Mouse (Mus musculus) E14TG2a.4 (cell line): ENCODE results near the gene Il2rg.

Experiments
- H3K27me3 ChIP-seq: 2 replicates; pipeline ENCODE4 v1.6.1; 2014; ENCODE audit warnings: low read length, control low read depth; ENCODE audit not compliant: insufficient read depth
- H3K36me3 ChIP-seq: 2 replicates; pipeline ENCODE4 v1.6.1; 2014; ENCODE audit warnings: low read length, control low read depth; ENCODE audit not compliant: insufficient read depth
- H3K4me1 ChIP-seq: replicated peaks from 2 replicates; pipeline ENCODE4 v1.6.1; 2014; ENCODE audit warnings: low read depth, low read length, control low read depth
- H3K4me3 ChIP-seq: replicated peaks from 2 replicates; pipeline ENCODE4 v1.5.1; 2014; ENCODE audit warnings: mild to moderate bottlenecking, low read length
- H3K9me3 ChIP-seq: 2 replicates; pipeline ENCODE4 v1.6.1; 2014; ENCODE audit warnings: low read length, control low read depth
- CTCF ChIP-seq: conservative IDR thresholded peaks from 2 replicates; pipeline ENCODE4 v1.5.1; 2014; ENCODE audit warnings: low read length
- NANOG ChIP-seq: IDR thresholded peaks from 2 replicates; pipeline ENCODE4 v1.6.1; 2014; ENCODE audit warnings: borderline replicate concordance, low read length, mixed read lengths
- POU5F1 ChIP-seq: IDR thresholded peaks from 2 replicates; pipeline ENCODE4 v1.6.1; 2014; ENCODE audit warnings: low read length, borderline replicate concordance

The Il2rg gene

DNA sequence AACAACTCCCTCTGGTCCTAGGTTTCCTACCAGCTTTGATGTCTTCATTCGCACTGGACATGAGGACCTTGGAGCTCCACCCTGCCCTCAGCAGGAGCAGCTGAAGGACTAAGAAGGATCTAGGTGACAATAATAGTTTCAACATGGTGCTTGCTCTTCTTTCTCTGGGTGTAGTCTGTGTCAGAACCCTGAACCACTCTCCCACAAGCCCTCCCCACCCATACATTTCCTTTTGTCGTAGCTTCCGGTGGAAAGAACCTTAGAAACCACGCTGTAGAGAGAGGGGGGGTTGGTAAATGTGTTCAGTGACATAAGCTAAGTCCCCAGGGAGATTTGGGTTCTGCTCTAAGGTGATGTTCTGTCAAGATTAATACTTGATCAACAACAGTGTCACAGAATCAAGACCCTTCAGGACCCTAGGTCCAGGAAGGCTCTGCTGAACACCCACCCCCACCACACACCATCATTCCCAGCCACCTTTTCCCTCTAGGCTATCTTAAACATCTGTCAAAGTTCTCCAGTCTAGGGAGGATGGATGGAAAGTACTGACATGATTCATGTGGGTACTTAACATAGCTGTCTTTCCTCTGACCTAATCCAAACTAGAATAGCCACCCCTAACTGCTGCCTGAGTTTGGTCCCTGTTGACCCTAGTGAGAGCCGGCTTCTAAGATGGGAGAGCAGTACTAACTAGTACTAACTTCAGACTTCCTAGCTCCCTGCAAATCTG lies at the start of gene Il2rg:
Gene Il2rg (minus strand): TSS at position 231 of the 730 bp plus-strand sequence.
- Histone ChIP-seq H3K9me3 (no peaks in the 10 kb centered on the region), H3K4me3 (no peak within 1 kb of the TSS), H3K27me3 (no peaks in the 10 kb centered on the region), H3K36me3 (no peaks in the 10 kb centered on the region), H3K4me1 (peaks cover 29% of the 10 kb centered on the region)
- TF ChIP-seq CTCF (no peak), NANOG (no peak), POU5F1 (no peak)

GRCm38 (mm10) chrX:101313625-101314359 lies 45.7 kb upstream of the Il2rg start:
- Histone ChIP-seq H3K4me3 (no peak overlapping the region), H3K27me3 (no peaks in the 10 kb centered on the region), H3K4me1 (no peaks in the 10 kb centered on the region), H3K36me3 (no peaks in the 10 kb centered on the region), H3K9me3 (no peaks in the 10 kb centered on the region)
- no peak for TF ChIP-seq NANOG
- TF ChIP-seq POU5F1 = no peak
- TF ChIP-seq CTCF = no peak

GRCm38 (mm10) chrX:101309299-101309698 lies 41.2 kb upstream of the Il2rg start:
- H3K27me3 ChIP-seq = peaks cover 4% of the 10 kb centered on the region; the same call in 1 of the 2 replicates
- H3K9me3 ChIP-seq = no peaks in the 10 kb centered on the region
- H3K4me1 ChIP-seq = peaks cover 5% of the 10 kb centered on the region; the same call in 1 of the 2 replicates
- TF ChIP-seq NANOG (no peak), POU5F1 (no peak), CTCF (no peak)
- no peak overlapping the region for H3K4me3 ChIP-seq
- no peaks in the 10 kb centered on the region for H3K36me3 ChIP-seq

- Histone ChIP-seq H3K27me3 (peaks cover 15% of the 10 kb centered on the region; the same call in 1 of the 2 replicates), H3K36me3 (no peaks in the 10 kb centered on the region), H3K9me3 (no peaks in the 10 kb centered on the region), H3K4me1 (peaks cover 41% of the 10 kb centered on the region), H3K4me3 (no peak overlapping the region)
- TF ChIP-seq POU5F1 (no peak), CTCF (no peak), NANOG (no peak)
Measured at GRCm38 (mm10) chrX:101304646-101305045, 36.6 kb upstream of the Il2rg start.

GRCm38 (mm10) chrX:101301654-101302053 lies 33.6 kb upstream of the Il2rg start:
- no peaks in the 10 kb centered on the region for H3K9me3 ChIP-seq
- peaks cover 45% of the 10 kb centered on the region for H3K4me1 ChIP-seq
- H3K36me3 ChIP-seq = peaks cover 11% of the 10 kb centered on the region
- TF ChIP-seq CTCF (no peak), NANOG (no peak), POU5F1 (no peak)
- H3K27me3 ChIP-seq = peaks cover 15% of the 10 kb centered on the region; the same call in 1 of the 2 replicates
- no peak overlapping the region for H3K4me3 ChIP-seq

DNA sequence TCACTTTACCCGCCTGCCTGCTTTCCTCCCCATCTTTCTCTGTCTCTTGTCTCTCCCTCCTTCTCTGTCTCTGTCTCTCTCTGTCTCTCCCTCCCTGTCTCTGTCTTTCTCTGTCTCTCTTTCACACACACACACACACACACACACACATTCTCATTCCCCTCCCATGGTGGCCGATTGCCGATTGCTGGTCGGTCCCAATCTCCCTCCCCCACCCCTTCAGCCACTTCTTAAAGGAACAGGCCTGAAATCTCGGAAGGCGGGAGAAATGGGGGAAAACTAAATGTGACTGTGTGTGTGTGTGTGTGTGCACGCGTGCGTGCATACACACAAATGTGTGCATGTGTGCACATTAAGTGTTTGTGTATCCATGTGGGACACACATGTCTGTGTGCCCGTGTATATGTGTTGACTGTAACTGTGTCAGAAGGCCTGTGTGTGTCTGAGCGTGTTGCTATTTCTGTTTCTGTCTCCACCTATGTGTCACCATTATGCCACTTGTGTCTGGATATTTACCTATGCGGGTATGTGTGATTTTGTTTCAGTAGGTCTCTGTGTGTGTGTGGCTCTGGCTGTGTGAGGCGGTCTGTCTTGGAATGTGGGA lies 32.5 kb upstream of the Il2rg start:
- Histone ChIP-seq H3K4me1 (peaks cover 45% of the 10 kb centered on the region), H3K36me3 (peaks cover 22% of the 10 kb centered on the region), H3K27me3 (peaks cover 12% of the 10 kb centered on the region; the same call in 1 of the 2 replicates), H3K9me3 (no peaks in the 10 kb centered on the region), H3K4me3 (no peak overlapping the region)
- TF ChIP-seq CTCF (no peak), NANOG (no peak)

- H3K9me3 ChIP-seq = no peaks in the 10 kb centered on the region
- peak overlapping the region; percentile 49 for H3K4me3 ChIP-seq
- TF ChIP-seq NANOG = no peak
- no peak for TF ChIP-seq CTCF
- TF ChIP-seq POU5F1 = no peak
- H3K27me3 ChIP-seq = peaks cover 12% of the 10 kb centered on the region; the same call in 1 of the 2 replicates
- peaks cover 29% of the 10 kb centered on the region for H3K36me3 ChIP-seq
- H3K4me1 ChIP-seq = peaks cover 45% of the 10 kb centered on the region
Measured at GRCm38 (mm10) chrX:101299473-101300426, 31.7 kb upstream of the Il2rg start.

GRCm38 (mm10) chrX:101299055-101299454 lies 31.0 kb upstream of the Il2rg start, which contains the start of gene Nlgn3:
Gene Nlgn3 (plus strand): TSS chrX:101299168.
- H3K36me3 ChIP-seq = peaks cover 36% of the 10 kb centered on the region
- peak within 1 kb of the TSS; percentile 49 for H3K4me3 ChIP-seq
- TF ChIP-seq POU5F1 = no peak
- peaks cover 12% of the 10 kb centered on the region; the same call in 1 of the 2 replicates for H3K27me3 ChIP-seq
- no peaks in the 10 kb centered on the region for H3K9me3 ChIP-seq
- H3K4me1 ChIP-seq = peaks cover 38% of the 10 kb centered on the region
